Mouse (Mus musculus) MEL (cell line): Measurements from ENCODE around the gene Rnf149.

ENCODE experiments used
- CHD1 ChIP-seq: IDR thresholded peaks from 2 replicates; pipeline ENCODE4 v1.6.1; 2012; ENCODE audit warnings: low read depth, mild to moderate bottlenecking, inconsistent platforms, low read length, improper control_type of control experiment
- CTCF ChIP-seq, 3 experiments: IDR thresholded peaks in 2 of 3; conservative IDR thresholded peaks in 1 of 3; 2 replicates each; pipeline ENCODE4 v1.5.1; 2011 to 2012; ENCODE audit warnings: low read length in 3 of 3, low read depth in 2 of 3, mild to moderate bottlenecking in 2 of 3, improper control_type of control experiment in 1 of 3, inconsistent platforms in 1 of 3, mixed read lengths in 1 of 3, moderate library complexity in 1 of 3; ENCODE audit not compliant: control insufficient read depth in 1 of 3, insufficient read depth in 1 of 3, poor library complexity in 1 of 3, severe bottlenecking in 1 of 3
- EP300 ChIP-seq, 2 experiments: IDR thresholded peaks; 2 replicates each; pipeline ENCODE4 v1.6.1; 2011; ENCODE audit warnings: improper control_type of control experiment in 2 of 2, low read length in 2 of 2, low read depth in 1 of 2, mild to moderate bottlenecking in 1 of 2
- GATA1 ChIP-seq: IDR thresholded peaks from 2 replicates; pipeline ENCODE4 v1.6.1; 2011; ENCODE audit warnings: low read depth, low read length, improper control_type of control experiment
- MAFK ChIP-seq: IDR thresholded peaks from 2 replicates; pipeline ENCODE4 v1.6.1; 2011; ENCODE audit warnings: low read depth, mild to moderate bottlenecking, low read length, improper control_type of control experiment, borderline replicate concordance
- MAZ ChIP-seq: IDR thresholded peaks from 2 replicates; pipeline ENCODE4 v1.6.1; 2012; ENCODE audit warnings: low read depth, mild to moderate bottlenecking, inconsistent platforms, low read length, improper control_type of control experiment
- MYB ChIP-seq: IDR thresholded peaks from 2 replicates; pipeline ENCODE4 v1.6.1; 2011; ENCODE audit warnings: mild to moderate bottlenecking, low read depth, low read length, improper control_type of control experiment
- POLR2A ChIP-seq, 2 experiments: IDR thresholded peaks; 2 replicates each; pipeline ENCODE4 v1.6.1; 2011 to 2012; ENCODE audit warnings: low read length in 2 of 2, mild to moderate bottlenecking in 2 of 2, control low read depth in 1 of 2, improper control_type of control experiment in 1 of 2, low read depth in 1 of 2, moderate library complexity in 1 of 2; ENCODE audit not compliant: control insufficient read depth in 1 of 2, insufficient read depth in 1 of 2, poor library complexity in 1 of 2
- SMC3 ChIP-seq: IDR thresholded peaks from 2 replicates; pipeline ENCODE4 v1.6.1; 2011; ENCODE audit warnings: low read depth, low read length, improper control_type of control experiment
- USF1 ChIP-seq: IDR thresholded peaks from 2 replicates; pipeline ENCODE4 v1.6.1; 2014; ENCODE audit warnings: low read depth, mild to moderate bottlenecking, inconsistent platforms, low read length, improper control_type of control experiment, moderate library complexity
- ZC3H11A ChIP-seq: IDR thresholded peaks from 2 replicates; pipeline ENCODE4 v1.6.1; 2012; ENCODE audit warnings: low read depth, mild to moderate bottlenecking, inconsistent platforms, low read length, improper control_type of control experiment
- ZNF384 ChIP-seq: IDR thresholded peaks from 2 replicates; pipeline ENCODE4 v1.6.1; 2012; ENCODE audit warnings: low read depth, mild to moderate bottlenecking, inconsistent platforms, low read length, improper control_type of control experiment

DNA sequence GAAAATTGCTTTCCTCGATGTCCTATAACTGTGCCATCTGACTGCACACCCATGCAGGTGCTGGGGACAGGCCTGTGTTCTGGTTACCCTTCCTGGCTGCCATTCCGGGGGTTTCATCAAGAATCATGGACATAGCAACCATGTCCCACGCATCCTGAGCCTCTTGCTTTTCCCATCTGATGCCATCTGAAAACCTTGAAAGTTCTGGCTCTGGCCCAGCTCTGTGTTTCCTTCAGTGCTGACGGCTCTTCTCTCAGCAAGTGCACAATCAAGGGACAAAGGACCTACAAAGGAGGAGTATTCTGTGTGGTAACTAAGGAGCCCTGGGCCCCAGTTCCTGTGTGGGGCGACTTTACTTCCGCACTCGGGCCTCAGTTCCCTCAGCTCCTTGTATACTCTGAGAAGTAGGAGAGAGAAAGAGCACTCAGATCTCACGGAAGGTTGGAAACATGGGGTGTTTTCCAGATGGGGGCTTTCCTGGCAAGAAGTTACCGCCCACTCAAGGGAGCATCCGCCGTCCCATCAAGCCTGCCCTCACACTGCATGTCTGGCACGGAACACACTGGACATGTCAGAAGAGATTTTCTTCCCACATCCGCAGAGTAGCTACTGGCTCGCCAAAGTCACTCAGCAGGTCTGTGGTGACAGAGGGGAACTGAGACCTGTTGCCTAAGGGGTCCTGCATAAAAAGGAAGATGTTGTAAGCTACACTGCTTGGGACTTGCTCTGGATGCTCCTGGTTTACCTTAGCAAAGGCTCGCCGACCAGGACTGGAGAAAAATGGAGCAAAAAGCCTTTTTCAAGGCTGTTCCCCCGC, 74.2 kb downstream of the Rnf149 start:
- TF ChIP-seq CTCF (IDR thresholded peaks at IDR 0.05 in 2 of 3, conservative IDR thresholded peaks at IDR 0.05 in 1 of 3; ENCODE audit: control insufficient read depth in 1 of 3, insufficient read depth in 1 of 3, low read depth in 2 of 3, low read length in 3 of 3, poor library complexity in 1 of 3, severe bottlenecking in 1 of 3), result no peak
- TF ChIP-seq MYB, result no peak
- TF ChIP-seq MAFK, result no peak
- TF ChIP-seq CHD1, result no peak
- no peak for TF ChIP-seq SMC3
- TF ChIP-seq MAZ, result no peak
- no peak for TF ChIP-seq ZC3H11A
- TF ChIP-seq USF1, result no peak
- no peak for TF ChIP-seq GATA1
- TF ChIP-seq ZNF384, result no peak
- TF ChIP-seq POLR2A (IDR thresholded peaks at IDR 0.05; ENCODE audit: control insufficient read depth in 1 of 2, insufficient read depth in 1 of 2, low read depth in 1 of 2, low read length in 2 of 2, poor library complexity in 1 of 2), result no peak
- no peak for TF ChIP-seq EP300 (IDR thresholded peaks at IDR 0.05; ENCODE audit: low read depth in 1 of 2, low read length in 2 of 2)
